Mouse (Mus musculus) leukemia stem cell, adult 10-12 weeks (primary cell): Measurements from ENCODE around the gene Ptger3. TPM values are rescaled to one million over a fixed set of nuclear protein-coding genes. Genes with fewer than 3 reads are reported as not detected.

Source experiments
- polyA plus RNA-seq: library from polyadenylated mRNA; stranded (reverse); fragments of >175 nt; gene quantifications from 2 replicates; pipeline ENCODE4 v1.2.3, GENCODE M21; 2012; ENCODE audit warnings: low replicate concordance

The Ptger3 gene
- 0.47 and 0.61 TPM in 2 replicates for polyA plus RNA-seq

GRCm38 (mm10) chr3:157566725-157567565 is at the start of gene Ptger3:
Gene Ptger3, plus strand, starts transcription at chr3:157566892.

GRCm38 (mm10) chr3:157533964-157534785 is 32.5 kb upstream of the Ptger3 start, which contains the start of gene Zranb2:
Gene Zranb2, plus strand, starts transcription at chr3:157534160.

Other genes with a start within 250 kb of the Ptger3 start
- 3.9 and 7.1 TPM in 2 replicates for gene Zranb2, start 32.7 kb upstream of the Ptger3 start, polyA plus RNA-seq